Mouse (Mus musculus): ENCODE data around the gene Tspan3. TPM values are rescaled to one million over a fixed set of nuclear protein-coding genes. Genes with fewer than 3 reads are reported as not detected.

Gene Tspan3
- polyA plus RNA-seq, 1 experiment from 2014 or later = 399 TPM

DNA sequence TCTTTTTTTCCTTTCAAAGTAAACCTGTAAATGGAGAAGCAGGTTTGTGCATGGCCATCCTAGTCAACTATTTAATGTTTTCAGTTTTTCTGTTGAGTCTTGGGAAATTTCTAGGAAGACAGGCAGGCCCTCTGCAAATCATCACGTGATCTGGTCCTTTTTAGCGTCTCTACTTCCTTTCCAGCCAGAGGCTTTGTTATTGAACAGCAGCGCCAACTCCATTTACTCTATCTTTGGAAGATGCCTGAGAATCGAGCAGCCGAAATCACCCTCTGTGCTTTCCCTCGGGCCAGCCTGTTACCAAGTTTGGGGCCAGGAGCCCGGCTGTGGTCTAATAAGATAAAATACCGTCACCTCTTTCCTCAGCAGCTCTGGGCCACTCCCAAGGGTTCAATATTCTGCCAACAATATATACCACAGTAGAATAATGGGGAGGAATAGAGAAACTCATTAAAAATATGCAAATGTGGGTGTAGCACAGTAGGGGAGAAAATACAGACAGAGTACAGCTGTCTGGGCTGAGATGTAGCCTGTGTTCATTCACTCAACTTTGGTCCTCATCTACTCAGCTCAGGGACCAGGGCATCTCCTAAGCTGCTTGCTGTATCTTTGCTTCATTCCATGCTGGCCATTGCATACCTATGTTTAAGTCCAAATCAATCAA is 15.0 kb upstream of the Tspan3 start:
- H3K36me3 ChIP-seq = no peaks in the 10 kb centered on the region
- peaks cover 8% of the 10 kb centered on the region for H3K4me1 ChIP-seq
- 0 out of 2 replicates have a peak overlapping the region, but pooled peaks have one; percentile 3 for H3K27ac ChIP-seq
- no peaks in the 10 kb centered on the region for H3K27me3 ChIP-seq (ENCODE audit: insufficient read depth, poor library complexity, severe bottlenecking)
- H3K9me3 ChIP-seq = no peaks in the 10 kb centered on the region
- DNase-seq (ENCODE audit: low spot score) = no peak
- WGBS = 21% methylated on average over 8 of the region's 8 CpGs
- H3K4me3 ChIP-seq = peak overlapping the region; percentile 29; the same call in 1 of the 2 replicates

- no peak for DNase-seq (ENCODE audit: low spot score)
- Histone ChIP-seq H3K36me3 (no peaks in the 10 kb centered on the region), H3K27me3 (ENCODE audit: insufficient read depth, poor library complexity, severe bottlenecking) (no peaks in the 10 kb centered on the region), H3K4me1 (peaks cover 8% of the 10 kb centered on the region), H3K27ac (no peak overlapping the region), H3K4me3 (0 out of 2 replicates have a peak overlapping the region, but pooled peaks have one; percentile 29), H3K9me3 (no peaks in the 10 kb centered on the region)
- 75% methylated on average over 6 of the region's 6 CpGs for WGBS
Observed at GRCm38 (mm10) chr9:56179416-56180117, 14.3 kb upstream of the Tspan3 start.

GRCm38 (mm10) chr9:56177354-56177753 is 12.1 kb upstream of the Tspan3 start:
- WGBS = 78% methylated on average over 4 of the region's 4 CpGs
- Histone ChIP-seq H3K4me3 (no peak overlapping the region), H3K36me3 (no peaks in the 10 kb centered on the region), H3K27ac (no peak overlapping the region), H3K27me3 (ENCODE audit: insufficient read depth, poor library complexity, severe bottlenecking) (no peaks in the 10 kb centered on the region), H3K9me3 (no peaks in the 10 kb centered on the region), H3K4me1 (peaks cover 5% of the 10 kb centered on the region; the same call in 1 of the 2 replicates)
- no peak for DNase-seq (ENCODE audit: low spot score)

DNA sequence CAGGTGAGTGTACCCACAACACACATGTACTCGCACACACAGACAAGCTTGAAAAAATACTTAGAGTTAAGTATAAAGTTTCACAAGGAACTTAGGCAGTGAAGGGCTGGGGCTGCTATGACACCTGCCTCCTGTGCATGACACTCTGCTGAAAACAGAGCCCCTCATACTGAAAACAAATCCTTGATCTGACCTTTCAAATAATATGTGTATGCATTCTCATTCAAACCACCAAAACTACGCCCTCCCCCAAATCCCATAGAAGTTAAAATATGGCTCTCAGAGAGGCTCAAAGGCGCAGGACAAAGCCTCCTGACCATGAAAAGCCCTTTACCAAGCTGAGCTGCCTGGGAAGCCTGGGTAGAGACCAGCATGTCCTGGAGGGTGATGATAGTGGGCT is 10.0 kb upstream of the Tspan3 start:
- Histone ChIP-seq H3K36me3 (no peaks in the 10 kb centered on the region), H3K4me3 (no peak overlapping the region), H3K27me3 (ENCODE audit: insufficient read depth, poor library complexity, severe bottlenecking) (no peaks in the 10 kb centered on the region), H3K9me3 (no peaks in the 10 kb centered on the region), H3K27ac (no peak overlapping the region), H3K4me1 (peaks cover 4% of the 10 kb centered on the region; the same call in 1 of the 2 replicates)
- WGBS = 84% methylated on average over 3 of the region's 3 CpGs
- no peak for DNase-seq (ENCODE audit: low spot score)

GRCm38 (mm10) chr9:56167690-56168089 is 2.4 kb upstream of the Tspan3 start:
- Histone ChIP-seq H3K9me3 (no peaks in the 10 kb centered on the region), H3K36me3 (no peaks in the 10 kb centered on the region), H3K4me1 (no peaks in the 10 kb centered on the region), H3K4me3 (no peak overlapping the region), H3K27ac (no peak overlapping the region), H3K27me3 (ENCODE audit: insufficient read depth, poor library complexity, severe bottlenecking) (no peaks in the 10 kb centered on the region; the same call in 1 of the 2 replicates)
- WGBS = 77% methylated on average over 6 of the region's 6 CpGs
- no peak for DNase-seq (ENCODE audit: low spot score)

DNA sequence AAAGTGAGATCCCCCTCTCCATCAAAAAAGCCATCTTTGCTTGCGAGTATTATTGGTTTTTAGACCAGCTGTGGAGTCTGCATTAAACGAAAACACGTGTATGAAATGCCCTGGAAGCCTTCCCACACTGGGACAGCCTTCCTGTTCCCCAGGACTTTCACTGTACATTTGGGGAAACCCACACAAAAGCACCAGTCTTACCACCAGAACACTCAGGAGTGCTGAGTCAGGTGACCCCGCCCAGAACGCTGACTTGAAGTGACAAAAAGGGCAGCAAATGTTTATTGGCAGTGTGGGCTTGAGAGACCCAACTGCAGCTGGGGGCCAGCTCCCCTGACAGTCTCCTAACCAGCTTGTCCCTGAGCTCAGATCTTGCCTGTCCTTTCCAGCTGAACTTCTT is 884 bp upstream of the Tspan3 start:
- no peak for DNase-seq (ENCODE audit: low spot score)
- no peaks in the 10 kb centered on the region for H3K9me3 ChIP-seq
- no peak overlapping the region for H3K4me3 ChIP-seq
- H3K27ac ChIP-seq = no peak overlapping the region
- WGBS = 54% methylated on average over 5 of the region's 5 CpGs
- H3K27me3 ChIP-seq (ENCODE audit: insufficient read depth, poor library complexity, severe bottlenecking) = no peaks in the 10 kb centered on the region; the same call in 1 of the 2 replicates
- H3K4me1 ChIP-seq = peaks cover 9% of the 10 kb centered on the region
- no peaks in the 10 kb centered on the region for H3K36me3 ChIP-seq

GRCm38 (mm10) chr9:56160341-56161141 is 4.7 kb downstream of the Tspan3 start:
- Histone ChIP-seq H3K27ac (peak overlapping the region; percentile 98), H3K4me3 (peak overlapping the region; percentile 92), H3K36me3 (no peaks in the 10 kb centered on the region), H3K4me1 (peaks cover 33% of the 10 kb centered on the region), H3K27me3 (ENCODE audit: insufficient read depth, poor library complexity, severe bottlenecking) (no peaks in the 10 kb centered on the region; the same call in 1 of the 2 replicates), H3K9me3 (no peaks in the 10 kb centered on the region)
- peak; percentile 94 for DNase-seq (ENCODE audit: low spot score)
- WGBS = under 1% methylated on average over 82 of the region's 82 CpGs

DNA sequence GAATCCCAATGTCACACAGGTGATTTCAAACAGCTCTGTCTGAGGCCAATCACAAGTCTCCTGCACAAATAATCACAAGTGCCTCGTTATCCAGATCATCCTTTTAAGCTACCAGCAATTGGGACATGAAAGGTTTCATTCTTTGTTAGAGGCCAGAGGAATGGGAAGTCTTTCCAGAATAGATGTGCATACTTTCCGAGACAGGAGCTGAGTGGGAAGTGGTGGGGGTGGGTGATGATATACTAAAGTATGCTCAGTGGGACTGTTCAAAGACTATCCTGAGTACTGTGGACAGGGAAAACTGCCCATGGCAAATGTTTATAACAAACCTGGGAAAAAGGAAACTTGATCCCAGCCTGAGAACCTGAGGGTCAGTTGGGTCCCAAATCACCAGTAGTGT is 5.8 kb downstream of the Tspan3 start:
- H3K36me3 ChIP-seq = no peaks in the 10 kb centered on the region
- H3K4me3 ChIP-seq = peak overlapping the region; percentile 92
- no peak for DNase-seq (ENCODE audit: low spot score)
- no peaks in the 10 kb centered on the region for H3K9me3 ChIP-seq
- H3K4me1 ChIP-seq = peaks cover 33% of the 10 kb centered on the region
- 6% methylated on average over 2 of the region's 2 CpGs for WGBS
- peak overlapping the region; percentile 98; the same call in 1 of the 2 replicates for H3K27ac ChIP-seq
- H3K27me3 ChIP-seq (ENCODE audit: insufficient read depth, poor library complexity, severe bottlenecking) = no peaks in the 10 kb centered on the region; the same call in 1 of the 2 replicates

GRCm38 (mm10) chr9:56158077-56158476 is 7.2 kb downstream of the Tspan3 start:
- H3K36me3 ChIP-seq = no peaks in the 10 kb centered on the region
- H3K9me3 ChIP-seq = no peaks in the 10 kb centered on the region
- 58% methylated on average over 2 of the region's 2 CpGs for WGBS
- peaks cover 38% of the 10 kb centered on the region for H3K4me1 ChIP-seq
- H3K27ac ChIP-seq = no peak overlapping the region
- DNase-seq (ENCODE audit: low spot score) = no peak
- H3K27me3 ChIP-seq (ENCODE audit: insufficient read depth, poor library complexity, severe bottlenecking) = no peaks in the 10 kb centered on the region; the same call in 1 of the 2 replicates
- H3K4me3 ChIP-seq = no peak overlapping the region

- Histone ChIP-seq H3K27me3 (ENCODE audit: insufficient read depth, poor library complexity, severe bottlenecking) (no peaks in the 10 kb centered on the region), H3K4me3 (no peak overlapping the region), H3K9me3 (no peaks in the 10 kb centered on the region), H3K27ac (no peak overlapping the region), H3K4me1 (peaks cover 38% of the 10 kb centered on the region), H3K36me3 (peaks cover 7% of the 10 kb centered on the region)
- no peak for DNase-seq (ENCODE audit: low spot score)
- WGBS = 87% methylated on average over 5 of the region's 5 CpGs
Observed at GRCm38 (mm10) chr9:56154572-56154971, 10.7 kb downstream of the Tspan3 start.

DNA sequence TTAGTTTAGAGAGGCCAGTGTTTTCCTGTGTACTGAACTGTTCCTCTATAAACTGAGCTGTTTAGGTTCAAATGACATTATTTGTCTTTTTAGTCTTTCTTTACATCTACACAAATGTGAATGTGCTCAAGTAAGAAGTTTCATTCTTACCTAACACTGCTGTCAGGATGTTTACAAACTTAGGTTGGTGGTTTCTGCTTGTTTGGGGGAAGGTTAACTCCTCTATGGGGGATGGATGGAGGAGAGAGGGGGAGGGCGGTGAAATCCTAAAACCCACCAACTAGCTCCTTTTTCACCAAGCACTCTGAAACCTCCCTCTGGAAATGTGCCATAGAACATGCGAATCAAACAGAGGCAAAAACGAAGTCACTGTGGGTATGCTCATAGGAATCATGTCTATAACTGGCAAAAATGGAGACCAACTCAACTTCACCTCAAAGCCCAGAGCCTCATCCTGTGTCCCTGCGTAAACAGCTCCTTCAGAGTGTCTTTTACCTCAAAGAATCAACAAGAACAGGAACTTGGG is 12.7 kb downstream of the Tspan3 start:
- Histone ChIP-seq H3K9me3 (no peaks in the 10 kb centered on the region), H3K36me3 (peaks cover 7% of the 10 kb centered on the region), H3K4me1 (peaks cover 33% of the 10 kb centered on the region), H3K4me3 (no peak overlapping the region), H3K27ac (peak overlapping the region; percentile 64; the same call in 1 of the 2 replicates), H3K27me3 (ENCODE audit: insufficient read depth, poor library complexity, severe bottlenecking) (no peaks in the 10 kb centered on the region)
- no peak for DNase-seq (ENCODE audit: low spot score)
- 80% methylated on average over 4 of the region's 4 CpGs for WGBS

GRCm38 (mm10) chr9:56151745-56152481 is 13.4 kb downstream of the Tspan3 start:
- WGBS = 52% methylated on average over 7 of the region's 7 CpGs

More at GRCm38 (mm10) chr9:56151745-56152481, 13.4 kb downstream of the Tspan3 start:
- peaks cover 13% of the 10 kb centered on the region for H3K36me3 ChIP-seq
- no peaks in the 10 kb centered on the region for H3K27me3 ChIP-seq (ENCODE audit: insufficient read depth, poor library complexity, severe bottlenecking)
- no peaks in the 10 kb centered on the region for H3K9me3 ChIP-seq
- 0 out of 2 replicates have a peak overlapping the region, but pooled peaks have one; percentile 6 for H3K4me3 ChIP-seq
- DNase-seq (ENCODE audit: low spot score) = no peak
- H3K4me1 ChIP-seq = peaks cover 36% of the 10 kb centered on the region
- peak overlapping the region; percentile 53; the same call in 1 of the 2 replicates for H3K27ac ChIP-seq
